Mouse (Mus musculus) left cerebral cortex, adult 2 months (tissue): Measurements from ENCODE around the gene Tox2. TPM values are rescaled to one million over a fixed set of nuclear protein-coding genes. Genes with fewer than 3 reads are reported as not detected.
A peak's percentile ranks its signal among the peaks of the same experiment; 100 is the strongest.

Experiments
- DNase-seq, 2 experiments: peaks; one replicate each; pipeline ENCODE4 v3.0.0; 2021 to 2022; ENCODE audit warnings: low spot score in 2 of 2, mixed read lengths in 1 of 2; ENCODE audit errors: extremely low spot score in 1 of 2
- H3K27ac ChIP-seq: fragments of 200-600 bp; 2 replicates; pipeline ENCODE4 v1.8.1; 2022
- H3K4me3 ChIP-seq: fragments of 200-600 bp; 2 replicates; pipeline ENCODE4 v1.8.1; 2022
- CTCF ChIP-seq: fragments of 200-600 bp; IDR thresholded peaks from 2 replicates; pipeline ENCODE4 v1.8.1; 2022; ENCODE audit warnings: antibody characterized with exemption, mild to moderate bottlenecking, moderate library complexity
- intact Hi-C: fragments of 180-260 bp; cut with DNase I; formaldehyde crosslinking; loops from one replicate; pipeline ENCODE4 v1.15.1; 2025
- total RNA-seq, 2 experiments: library from RNA; stranded (reverse); gene quantifications; 2 replicates each; pipeline ENCODE4 v1.2.3; 2021

The Tox2 gene
- total RNA-seq, 2 experiments from 2014 or later = 27.8 to 28.4 TPM

GRCm38 (mm10) chr2:163237999-163238529 is 35.1 kb downstream of the Tox2 start:
- intact Hi-C loops = no loop called here
- DNase-seq = peak in 1 of 2 experiments; percentile 42
- no peak overlapping the region for H3K27ac ChIP-seq
- H3K4me3 ChIP-seq = no peak overlapping the region
- TF ChIP-seq CTCF = no peak

- intact Hi-C loops = loop anchor here (5.0 kb wide), 2 partner anchors 83 to 108 kb away; no protein-coding TSS in a partner anchor
- H3K27ac ChIP-seq = no peak overlapping the region
- no peak for TF ChIP-seq CTCF
Observed at GRCm38 (mm10) chr2:163239945-163240344, 37.0 kb downstream of the Tox2 start.

GRCm38 (mm10) chr2:163241867-163242266 is 38.9 kb downstream of the Tox2 start:
- no peak for DNase-seq
- Histone ChIP-seq H3K27ac (no peak overlapping the region), H3K4me3 (no peak overlapping the region)
- TF ChIP-seq CTCF = no peak
- intact Hi-C loops = loop anchor here (2.0 to 5.0 kb wide), 3 partner anchors 39 to 110 kb away; partner anchors contain the start of gene Tox2

More at GRCm38 (mm10) chr2:163239945-163240344, 37.0 kb downstream of the Tox2 start:
- no peak overlapping the region for H3K4me3 ChIP-seq
- no peak for DNase-seq

GRCm38 (mm10) chr2:163243917-163244852 is 41.3 kb downstream of the Tox2 start:
- no peak for TF ChIP-seq CTCF
- peak overlapping the region; percentile 71 for H3K27ac ChIP-seq
- DNase-seq = peak in 1 of 2 experiments; percentile 24
- H3K4me3 ChIP-seq = no peak overlapping the region
- intact Hi-C loops = loop anchor here (2.0 to 5.0 kb wide), 3 partner anchors 41 to 112 kb away; partner anchors contain the start of gene Tox2

GRCm38 (mm10) chr2:163248912-163249311 is 46.0 kb downstream of the Tox2 start:
- no peak for TF ChIP-seq CTCF
- DNase-seq = no peak
- intact Hi-C loops = no loop called here
- Histone ChIP-seq H3K27ac (no peak overlapping the region), H3K4me3 (no peak overlapping the region)

- DNase-seq = no peak
- intact Hi-C loops = no loop called here
- Histone ChIP-seq H3K4me3 (no peak overlapping the region), H3K27ac (no peak overlapping the region)
- peak; percentile 12 for TF ChIP-seq CTCF
Observed at GRCm38 (mm10) chr2:163252645-163253044, 49.7 kb downstream of the Tox2 start.

- H3K27ac ChIP-seq = peak overlapping the region; percentile 74
Observed at GRCm38 (mm10) chr2:163253248-163254099, 50.5 kb downstream of the Tox2 start.

GRCm38 (mm10) chr2:163254228-163254627 is 51.3 kb downstream of the Tox2 start:
- Histone ChIP-seq H3K4me3 (no peak overlapping the region), H3K27ac (peak overlapping the region; percentile 74; the same call in 1 of the 2 replicates)
- no peak for TF ChIP-seq CTCF
- no peak for DNase-seq
- intact Hi-C loops = no loop called here

More at GRCm38 (mm10) chr2:163253248-163254099, 50.5 kb downstream of the Tox2 start:
- no peak for TF ChIP-seq CTCF
- no peak for DNase-seq
- intact Hi-C loops = no loop called here
- H3K4me3 ChIP-seq = peak overlapping the region; percentile 14; the same call in 1 of the 2 replicates

- TF ChIP-seq CTCF = no peak
- Histone ChIP-seq H3K27ac (no peak overlapping the region), H3K4me3 (no peak overlapping the region)
- intact Hi-C loops = no loop called here
- no peak for DNase-seq
Observed at GRCm38 (mm10) chr2:163256765-163257164, 53.8 kb downstream of the Tox2 start.

GRCm38 (mm10) chr2:163261362-163262054 is 58.6 kb downstream of the Tox2 start:
- Histone ChIP-seq H3K27ac (no peak overlapping the region; the same call in 1 of the 2 replicates), H3K4me3 (no peak overlapping the region)
- DNase-seq = no peak
- no peak for TF ChIP-seq CTCF
- intact Hi-C loops = no loop called here

GRCm38 (mm10) chr2:163262055-163262420 is 59.1 kb downstream of the Tox2 start:
- intact Hi-C loops = no loop called here
- Histone ChIP-seq H3K27ac (no peak overlapping the region; the same call in 1 of the 2 replicates), H3K4me3 (no peak overlapping the region)
- DNase-seq = no peak
- TF ChIP-seq CTCF = no peak
